Mouse (Mus musculus): ENCODE results near the gene Ang. TPM values are rescaled to one million over a fixed set of nuclear protein-coding genes. Genes with fewer than 3 reads are reported as not detected.

Ang gene
- total RNA-seq, 2 experiments from 2014 or later, result 4.0 TPM

DNA sequence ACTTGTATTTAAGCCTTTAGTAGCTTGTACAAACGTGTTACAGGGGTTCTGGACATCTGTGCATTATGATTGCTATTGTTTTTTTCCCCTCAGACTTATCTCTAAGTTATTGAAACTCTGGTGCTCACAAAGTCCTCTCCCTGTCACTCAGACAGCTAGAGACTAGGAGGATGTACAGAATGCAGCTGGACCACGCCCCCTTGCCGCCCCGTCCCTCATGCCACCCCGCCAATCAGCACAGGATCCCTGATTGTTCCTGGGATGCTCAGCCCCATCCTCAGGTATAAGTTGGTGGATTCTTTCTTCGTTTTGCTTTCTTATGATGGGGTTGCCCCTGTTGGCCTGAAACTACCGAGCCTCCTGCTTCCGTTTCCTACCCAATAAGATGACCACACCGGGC, 22.5 kb downstream of the Ang start:
- no peak overlapping the region for H3K4me3 ChIP-seq
- DNase-seq, result no peak
- intact Hi-C loops (cut with DNase I), result no loop called here
- H3K27ac ChIP-seq, result no peak overlapping the region
- no peak for TF ChIP-seq CTCF (IDR thresholded peaks at IDR 0.05)

GRCm38 (mm10) chr14:51113916-51114560, 23.1 kb downstream of the Ang start, which contains the start of gene Eddm3b:
TSS of gene Eddm3b (plus strand) at chr14:51114426.
- TF ChIP-seq CTCF (IDR thresholded peaks at IDR 0.05), result no peak
- H3K4me3 ChIP-seq, result no peak within 1 kb of the TSS
- intact Hi-C loops (cut with DNase I), result no loop called here
- H3K27ac ChIP-seq, result no peak within 1 kb of the TSS
- DNase-seq, result no peak

DNA sequence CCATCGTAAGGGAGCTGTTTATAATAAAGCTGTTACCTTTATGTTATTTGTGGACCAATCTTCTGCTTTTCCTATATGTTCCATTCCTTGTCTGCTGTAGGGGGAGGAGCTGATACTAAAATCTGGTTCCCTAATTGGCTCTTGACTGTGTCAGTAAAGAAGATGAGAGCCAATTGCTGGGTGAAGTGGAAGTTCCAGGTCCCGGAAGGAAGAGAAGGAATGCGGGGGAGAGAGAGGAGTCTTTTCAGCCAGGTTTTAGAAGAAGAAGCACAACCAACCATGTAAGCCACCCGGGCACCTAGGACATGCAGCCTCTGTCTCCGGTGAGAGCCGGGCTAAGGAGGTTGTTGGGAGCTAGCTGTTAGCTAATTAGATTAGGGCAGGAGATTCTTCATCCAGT, 34.7 kb downstream of the Ang start:
- no peak for DNase-seq
- Histone ChIP-seq H3K27ac (no peak overlapping the region), H3K4me3 (no peak overlapping the region)
- intact Hi-C loops (cut with DNase I), result no loop called here
- no peak for TF ChIP-seq CTCF (IDR thresholded peaks at IDR 0.05)

DNA sequence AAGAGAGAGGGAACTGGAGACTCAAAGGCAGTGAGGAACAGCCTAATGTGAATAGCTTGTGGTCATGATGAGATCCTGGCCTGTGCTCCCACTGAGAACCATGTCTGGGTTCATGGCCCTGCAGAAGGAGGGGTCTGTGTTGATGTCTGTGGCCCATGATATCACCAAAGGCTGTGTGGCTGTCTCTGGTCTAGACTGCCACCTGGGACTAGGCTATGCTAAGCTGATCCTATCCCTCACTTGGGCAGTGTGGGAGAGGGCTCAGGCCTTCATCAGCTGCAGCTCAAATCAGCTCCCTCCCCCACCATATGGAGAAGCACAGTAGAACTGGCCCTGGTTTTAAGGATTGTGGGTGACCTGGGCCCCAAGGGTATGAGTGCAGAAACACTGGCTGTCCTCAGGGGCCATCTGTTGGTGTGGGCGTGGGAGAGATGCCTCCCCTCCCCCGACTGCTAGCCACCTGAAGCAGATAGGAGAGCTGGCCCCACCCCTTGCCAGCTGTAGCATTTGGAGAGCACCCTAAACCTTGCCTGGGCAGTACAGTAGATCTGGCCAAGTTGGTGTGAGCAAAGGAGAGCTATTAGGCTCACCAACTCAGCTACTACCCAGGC, 36.8 kb downstream of the Ang start:
- no peak for DNase-seq
- no peak for TF ChIP-seq CTCF (IDR thresholded peaks at IDR 0.05)
- H3K4me3 ChIP-seq, result no peak overlapping the region
- no peak overlapping the region for H3K27ac ChIP-seq
- intact Hi-C loops (cut with DNase I), result no loop called here

GRCm38 (mm10) chr14:51128775-51129623, 38.0 kb downstream of the Ang start:
- Histone ChIP-seq H3K4me3 (no peak overlapping the region), H3K27ac (no peak overlapping the region)
- no peak for TF ChIP-seq CTCF (IDR thresholded peaks at IDR 0.05)
- intact Hi-C loops (cut with DNase I), result no loop called here
- DNase-seq, result no peak

DNA sequence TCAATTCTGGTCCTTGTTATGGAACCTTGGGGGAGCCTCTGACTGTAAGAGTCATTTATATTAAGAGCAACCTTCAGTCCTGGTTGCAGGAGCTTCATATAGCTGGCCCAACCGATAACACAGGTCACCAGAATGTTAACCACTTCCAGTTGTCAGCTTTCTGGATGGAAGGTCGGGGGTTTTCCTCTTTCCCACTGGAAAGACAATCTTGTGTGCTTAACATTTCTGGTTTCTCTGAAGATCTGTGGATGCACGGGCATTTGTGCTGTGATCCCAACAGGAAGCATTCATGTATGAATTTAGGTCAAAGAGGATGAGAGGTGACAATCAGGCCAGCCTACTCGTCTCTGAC, 38.6 kb downstream of the Ang start:
- H3K27ac ChIP-seq, result no peak overlapping the region
- intact Hi-C loops (cut with DNase I), result no loop called here
- H3K4me3 ChIP-seq, result no peak overlapping the region
- no peak for DNase-seq
- TF ChIP-seq CTCF (IDR thresholded peaks at IDR 0.05), result no peak

- Histone ChIP-seq H3K4me3 (no peak overlapping the region), H3K27ac (no peak overlapping the region)
- TF ChIP-seq CTCF (IDR thresholded peaks at IDR 0.05), result no peak
- DNase-seq, result no peak
- intact Hi-C loops (cut with DNase I), result no loop called here
Observed at GRCm38 (mm10) chr14:51130315-51130940, 39.5 kb downstream of the Ang start.

- no peak overlapping the region for H3K27ac ChIP-seq
- DNase-seq, result no peak
- no peak overlapping the region for H3K4me3 ChIP-seq
- intact Hi-C loops (cut with DNase I), result no loop called here
- TF ChIP-seq CTCF (IDR thresholded peaks at IDR 0.05), result no peak
Observed at GRCm38 (mm10) chr14:51131086-51131815, 40.3 kb downstream of the Ang start.

DNA sequence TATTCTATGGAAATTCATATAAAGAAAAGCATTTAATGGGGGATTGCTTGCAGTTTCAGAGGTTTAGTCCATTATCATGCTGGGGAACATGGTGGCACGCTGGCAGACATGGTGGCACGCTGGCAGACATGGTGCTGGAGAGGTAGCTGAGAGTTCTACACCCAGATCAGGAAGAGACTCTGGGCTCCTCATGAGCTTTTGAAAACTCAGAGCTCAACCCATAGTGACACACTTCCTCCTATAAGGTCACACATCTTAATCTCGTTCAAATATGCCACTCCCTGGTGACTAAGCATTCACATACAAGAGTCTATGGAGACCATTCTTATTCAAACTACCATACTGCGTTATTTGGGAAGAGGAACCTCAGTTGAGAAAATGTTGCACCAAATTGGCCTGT, 41.4 kb downstream of the Ang start:
- no peak for TF ChIP-seq CTCF (IDR thresholded peaks at IDR 0.05)
- no peak overlapping the region for H3K27ac ChIP-seq
- intact Hi-C loops (cut with DNase I), result no loop called here
- no peak for DNase-seq
- no peak overlapping the region for H3K4me3 ChIP-seq

GRCm38 (mm10) chr14:51140342-51140741, 49.4 kb downstream of the Ang start:
- H3K27ac ChIP-seq, result no peak overlapping the region
- no peak for TF ChIP-seq CTCF (IDR thresholded peaks at IDR 0.05)
- DNase-seq, result no peak
- no peak overlapping the region for H3K4me3 ChIP-seq
- intact Hi-C loops (cut with DNase I), result no loop called here

DNA sequence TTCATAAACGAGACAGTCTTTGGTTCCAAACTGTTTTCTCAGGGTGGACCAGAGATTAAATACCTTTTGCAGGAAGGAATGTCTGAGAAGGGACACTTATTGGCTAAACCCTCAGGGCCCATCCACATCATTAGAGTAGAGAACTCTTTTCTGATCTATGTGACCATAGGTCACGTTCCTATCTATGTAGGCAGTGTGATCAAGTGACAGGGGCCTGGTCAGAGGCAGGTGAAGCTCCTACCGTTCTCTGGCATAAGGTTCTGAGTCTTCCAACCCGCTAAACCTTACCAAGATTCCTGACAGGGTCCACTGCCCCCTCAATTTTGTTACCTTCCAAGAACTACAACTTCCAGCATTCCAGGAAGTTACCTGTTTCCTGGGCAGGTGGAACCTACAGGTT, 51.2 kb downstream of the Ang start:
- Histone ChIP-seq H3K4me3 (no peak overlapping the region), H3K27ac (no peak overlapping the region)
- DNase-seq, result no peak
- intact Hi-C loops (cut with DNase I), result no loop called here
- TF ChIP-seq CTCF (IDR thresholded peaks at IDR 0.05), result no peak

- no peak for TF ChIP-seq CTCF (IDR thresholded peaks at IDR 0.05)
- intact Hi-C loops (cut with DNase I), result no loop called here
- H3K27ac ChIP-seq, result no peak overlapping the region
Observed at GRCm38 (mm10) chr14:51142568-51142967, 51.6 kb downstream of the Ang start.

More at GRCm38 (mm10) chr14:51142568-51142967, 51.6 kb downstream of the Ang start:
- no peak overlapping the region for H3K4me3 ChIP-seq
- DNase-seq, result no peak
